Mouse (Mus musculus): ENCODE data around the gene Sptlc3.

- TF ChIP-seq CTCF (IDR thresholded peaks at IDR 0.05; ENCODE audit: control insufficient read depth, insufficient read depth, insufficient read length) (no peak), MYOG (IDR thresholded peaks at IDR 0.05; ENCODE audit: control insufficient read depth, extremely low read depth, insufficient read length) (no peak), USF1 (IDR thresholded peaks at IDR 0.05; ENCODE audit: low read depth) (no peak)
Observed at GRCm38 (mm10) chr2:139579280-139579679, 85.6 kb downstream of the Sptlc3 start.
